Comparison of ENCODE assay signal across 29 mouse cellular contexts in genomic region chr13:4467896-4468295, GRCm38 (mm10). TPM values are rescaled to one million over a fixed set of nuclear protein-coding genes. Genes with fewer than 3 reads are reported as not detected.
DNase-seq lines count a peak whose midpoint lies in the region; ATAC-seq and TF ChIP-seq lines count a peak whose summit lies in the region.
"Had no signal": no experiment of that assay in that cellular context is flagged by ENCODE, and none has a peak within 500 bp of the region (broad histone marks: within the 10 kb centered on the region; RNA-seq: fewer than 3 reads in every experiment).

No protein-coding gene starts in this region.

- no peak for ATAC-seq in liver, embryonic 11.5 days (replicated peaks; ENCODE audit: low FRiP score)
- peak; percentile 45; the same call in 1 of the 2 replicates for ATAC-seq in liver, embryonic 16.5 days (ENCODE audit: low read depth)
- no peak for ATAC-seq in liver, embryonic 12.5 days
- ATAC-seq: forebrain, embryonic 14.5 days had no signal

- no peak for TF ChIP-seq POLR2A in liver, adult 2 months (IDR thresholded peaks at IDR 0.05; ENCODE audit: extremely low read depth, insufficient read depth, low read length)

- H3K4me2 ChIP-seq in liver, embryonic 11.5 days, result no peak overlapping the region
- no peak overlapping the region for H3K4me2 ChIP-seq in liver, embryonic 16.5 days (ENCODE audit: low read depth, low read length)
- H3K4me2 ChIP-seq in liver, embryonic 12.5 days, result no peak overlapping the region
- H3K4me2 ChIP-seq: embryonic facial prominence, embryonic 13.5 days; embryonic facial prominence, embryonic 15.5 days; forebrain, embryonic 12.5 days had no signal

- H3K27ac ChIP-seq in liver, adult 2 months (replicated peaks; ENCODE audit: insufficient read depth, low read depth, low read length), result no peak overlapping the region
- H3K27ac ChIP-seq in liver, embryonic 11.5 days (ENCODE audit: low read depth, low read length), result no peak overlapping the region
- H3K27ac ChIP-seq in liver, embryonic 16.5 days (ENCODE audit: low read length), result no peak overlapping the region
- no peak overlapping the region for H3K27ac ChIP-seq in liver, embryonic 12.5 days
- H3K27ac ChIP-seq: embryonic facial prominence, embryonic 13.5 days; embryonic facial prominence, embryonic 15.5 days; forebrain, embryonic 10.5 days; forebrain, embryonic 12.5 days had no signal

- peak; percentile 4 to 5 for DNase-seq in kidney, adult 8-10 months
- DNase-seq in kidney, postnatal 36 days, result no peak
- peak; percentile 93 for DNase-seq in liver, adult 2 months (ENCODE audit: extremely low read depth, low read depth, low spot score)
- no peak for DNase-seq in liver, embryonic 11.5 days (ENCODE audit: low spot score)
- DNase-seq in heart, adult 8-10 months (ENCODE audit: low spot score), result no peak
- DNase-seq: adrenal gland, adult 2 months; adrenal gland, postnatal 10 days; adrenal gland, postnatal 25 days; cerebellum, adult 11 months; cerebellum, adult 18-20 months; cerebellum, adult 8-10 months; cerebellum, adult 9-11 months; cerebellum, postnatal 14 days; cerebellum, postnatal 36 days; embryo, embryonic 11 days had no signal

- no peaks in the 10 kb centered on the region for H3K9me3 ChIP-seq in liver, embryonic 11.5 days (ENCODE audit: control insufficient read depth, low read length)
- no peaks in the 10 kb centered on the region for H3K9me3 ChIP-seq in liver, embryonic 16.5 days (replicated peaks; ENCODE audit: control insufficient read depth, low read length)
- no peaks in the 10 kb centered on the region for H3K9me3 ChIP-seq in liver, embryonic 12.5 days (replicated peaks)
- H3K9me3 ChIP-seq: embryonic facial prominence, embryonic 13.5 days; embryonic facial prominence, embryonic 15.5 days; forebrain, embryonic 10.5 days; forebrain, embryonic 12.5 days had no signal

- no peak overlapping the region for H3K9ac ChIP-seq in liver, adult 2 months (ENCODE audit: low read depth, low read length)
- no peak overlapping the region for H3K9ac ChIP-seq in liver, embryonic 11.5 days (ENCODE audit: low read depth, low read length)
- no peak overlapping the region for H3K9ac ChIP-seq in liver, embryonic 16.5 days (ENCODE audit: low read depth, low read length)
- H3K9ac ChIP-seq in liver, embryonic 12.5 days, result no peak overlapping the region
- H3K9ac ChIP-seq: embryonic facial prominence, embryonic 13.5 days; embryonic facial prominence, embryonic 15.5 days; forebrain, embryonic 12.5 days had no signal

- no peak overlapping the region for H3K4me3 ChIP-seq in liver, adult 2 months (ENCODE audit: insufficient read depth, low read depth, low read length)
- no peak overlapping the region for H3K4me3 ChIP-seq in liver, embryonic 11.5 days (ENCODE audit: low read depth, low read length)
- H3K4me3 ChIP-seq in liver, embryonic 16.5 days (ENCODE audit: low read depth, low read length), result no peak overlapping the region
- H3K4me3 ChIP-seq in liver, embryonic 12.5 days, result no peak overlapping the region
- H3K4me3 ChIP-seq: embryonic facial prominence, embryonic 13.5 days; embryonic facial prominence, embryonic 15.5 days; erythroblast, embryonic 14.5 days; forebrain, embryonic 10.5 days; forebrain, embryonic 12.5 days had no signal

- no peaks in the 10 kb centered on the region for H3K36me3 ChIP-seq in liver, adult 2 months (ENCODE audit: control insufficient read depth, insufficient read depth, low read length)
- no peaks in the 10 kb centered on the region for H3K36me3 ChIP-seq in liver, embryonic 11.5 days (ENCODE audit: control insufficient read depth, insufficient read depth, low read length)
- no peaks in the 10 kb centered on the region for H3K36me3 ChIP-seq in liver, embryonic 16.5 days (ENCODE audit: control insufficient read depth, insufficient read depth)
- no peaks in the 10 kb centered on the region for H3K36me3 ChIP-seq in liver, embryonic 12.5 days
- H3K36me3 ChIP-seq: embryonic facial prominence, embryonic 13.5 days; embryonic facial prominence, embryonic 15.5 days; forebrain, embryonic 10.5 days; forebrain, embryonic 12.5 days had no signal

- H3K27me3 ChIP-seq in liver, adult 2 months (ENCODE audit: control insufficient read depth, insufficient read depth, low read length), result no peaks in the 10 kb centered on the region
- no peaks in the 10 kb centered on the region for H3K27me3 ChIP-seq in liver, embryonic 11.5 days (replicated peaks; ENCODE audit: control insufficient read depth, insufficient read depth, low read length)
- no peaks in the 10 kb centered on the region for H3K27me3 ChIP-seq in liver, embryonic 16.5 days (ENCODE audit: control insufficient read depth, insufficient read depth, low read depth, low read length)
- H3K27me3 ChIP-seq in liver, embryonic 12.5 days (replicated peaks), result no peaks in the 10 kb centered on the region
- H3K27me3 ChIP-seq: embryonic facial prominence, embryonic 13.5 days; embryonic facial prominence, embryonic 15.5 days; forebrain, embryonic 12.5 days had no signal

- H3K79me2 ChIP-seq in liver, adult 2 months (ENCODE audit: control insufficient read depth, insufficient read depth, low read length), result no peaks in the 10 kb centered on the region

- WGBS in liver, adult 2 months, result 15% methylated on average over 1 of the region's 1 CpGs
- 58% methylated on average over 1 of the region's 1 CpGs for WGBS in liver, embryonic 11.5 days
- 34% methylated on average over 1 of the region's 1 CpGs for WGBS in liver, embryonic 16.5 days (ENCODE audit: insufficient replicate concordance)
- 52% methylated on average over 1 of the region's 1 CpGs for WGBS in liver, embryonic 12.5 days (ENCODE audit: insufficient replicate concordance)

- TF ChIP-seq CTCF in liver, adult 2 months (IDR thresholded peaks at IDR 0.05; ENCODE audit: low read depth, low read length), result no peak

- peaks cover 2% of the 10 kb centered on the region for H3K4me1 ChIP-seq in liver, adult 2 months (ENCODE audit: control insufficient read depth, insufficient read depth, low read length)
- H3K4me1 ChIP-seq in liver, embryonic 11.5 days (replicated peaks; ENCODE audit: control insufficient read depth, insufficient read depth, low read length), result no peaks in the 10 kb centered on the region
- no peaks in the 10 kb centered on the region for H3K4me1 ChIP-seq in liver, embryonic 16.5 days (ENCODE audit: control insufficient read depth, low read depth, low read length)
- no peaks in the 10 kb centered on the region for H3K4me1 ChIP-seq in liver, embryonic 12.5 days
- H3K4me1 ChIP-seq: embryonic facial prominence, embryonic 13.5 days; embryonic facial prominence, embryonic 15.5 days; forebrain, embryonic 10.5 days; forebrain, embryonic 12.5 days had no signal

RNA-seq across cellular contexts. Expression of gene Akr1c6, which starts 33.8 kb away (rescaled TPM):
- total RNA-seq in liver, adult 2 months (2014; rRNA removed), result 1,137 and 1,675 TPM in 2 replicates
- polyA plus RNA-seq in liver, adult 2 months (2012; rRNA removed), result 288 and 353 TPM in 2 replicates
- polyA plus RNA-seq in liver, embryonic 11.5 days (2014; fragmentation: Nextera tagmentation; extraction: Ambion mirVana), result not detected in 2 replicates
- polyA plus RNA-seq in liver, embryonic 16.5 days (2015; fragmentation: Nextera tagmentation; extraction: Ambion mirVana), result 4.5 and 5.7 TPM in 2 replicates
- polyA plus RNA-seq in liver, embryonic 12.5 days (2016; fragmentation: Nextera tagmentation; extraction: Ambion mirVana), result 0.33 TPM in 1 of 2 replicates, not detected in the other
- total RNA-seq in heart, adult 8-10 months (2022), result not detected
- total RNA-seq: adrenal gland, postnatal 25 days; common myeloid progenitor, adult 5-6 weeks; ES-E14; MEL had no signal
- polyA plus RNA-seq: adrenal gland, adult 2 months; brain, embryonic 14.5 days; C2C12; embryonic facial prominence, embryonic 11.5 days; embryonic facial prominence, embryonic 13.5 days; embryonic facial prominence, embryonic 15.5 days; erythroblast, embryonic 14.5 days; forebrain, embryonic 10.5 days; forebrain, embryonic 12.5 days; forebrain, embryonic 14.5 days had no signal

RNA-seq across cellular contexts. Expression of gene Akr1c20, which starts 55.2 kb away (rescaled TPM):
- 110 and 240 TPM in 2 replicates for total RNA-seq in liver, adult 2 months (2014; rRNA removed)
- polyA plus RNA-seq in liver, adult 2 months (2012; rRNA removed), result 28.6 and 33.1 TPM in 2 replicates
- not detected in 2 replicates for polyA plus RNA-seq in liver, embryonic 11.5 days (2014; fragmentation: Nextera tagmentation; extraction: Ambion mirVana)
- polyA plus RNA-seq in liver, embryonic 16.5 days (2015; fragmentation: Nextera tagmentation; extraction: Ambion mirVana), result 1.1 and 1.4 TPM in 2 replicates
- not detected in 2 replicates for polyA plus RNA-seq in liver, embryonic 12.5 days (2016; fragmentation: Nextera tagmentation; extraction: Ambion mirVana)
- total RNA-seq in heart, adult 8-10 months (2022), result not detected
- total RNA-seq: adrenal gland, postnatal 25 days; common myeloid progenitor, adult 5-6 weeks; ES-E14; MEL had no signal
- polyA plus RNA-seq: adrenal gland, adult 2 months; brain, embryonic 14.5 days; C2C12; embryonic facial prominence, embryonic 11.5 days; embryonic facial prominence, embryonic 13.5 days; embryonic facial prominence, embryonic 15.5 days; erythroblast, embryonic 14.5 days; forebrain, embryonic 10.5 days; forebrain, embryonic 12.5 days; forebrain, embryonic 14.5 days had no signal

Comparison
In these comparisons a context has a peak if more than half of its experiments do, and no peak if none do; other contexts are left out.
1. DNase-seq: peak in kidney, adult 8-10 months (2 of 2) and liver, adult 2 months (single experiment); none in kidney, postnatal 36 days (0 of 2), liver, embryonic 11.5 days (single experiment) and heart, adult 8-10 months (single experiment).
2. RNA of gene Akr1c6, which starts 33.8 kb away (polyA plus RNA-seq): 288 to 353 TPM in liver, adult 2 months; 4.5 to 5.7 TPM in liver, embryonic 16.5 days, 0.33 TPM in liver, embryonic 12.5 days and not detected in liver, embryonic 11.5 days; every median in the first group is over 10 times any median in the second.
3. RNA of gene Akr1c20, which starts 55.2 kb away (polyA plus RNA-seq): 28.6 to 33.1 TPM in liver, adult 2 months; 1.1 to 1.4 TPM in liver, embryonic 16.5 days, not detected in liver, embryonic 11.5 days and not detected in liver, embryonic 12.5 days; every median in the first group is over 10 times any median in the second.